Mouse (Mus musculus) stomach, embryonic 16.5 days (tissue): ENCODE measurements around the gene Rps18. TPM values are rescaled to one million over a fixed set of nuclear protein-coding genes. Genes with fewer than 3 reads are reported as not detected.

Experiments used
- ATAC-seq: fragments of 200-750 bp; cut with Nextera tagmentation; 2 replicates; pipeline ENCODE4 v1.8.0; 2017; ENCODE audit warnings: moderate number of reproducible peaks, moderate TSS enrichment; ENCODE audit not compliant: insufficient read depth, low FRiP score
- H3K27ac ChIP-seq: fragments of 300-500 bp; sonication (generic); 2 replicates; pipeline ENCODE4 v1.5.1; 2014; ENCODE audit warnings: low read length
- H3K27me3 ChIP-seq: fragments of 300-500 bp; sonication (generic); 2 replicates; pipeline ENCODE4 v1.6.1; 2014; ENCODE audit warnings: low read length, control low read depth, mixed read lengths; ENCODE audit not compliant: control insufficient read depth, insufficient read depth
- H3K36me3 ChIP-seq: fragments of 300-500 bp; sonication (generic); 2 replicates; pipeline ENCODE4 v1.6.1; 2014; ENCODE audit warnings: low read length; ENCODE audit not compliant: control insufficient read depth, insufficient read depth
- H3K4me1 ChIP-seq: fragments of 300-500 bp; sonication (generic); 2 replicates; pipeline ENCODE4 v1.6.1; 2014; ENCODE audit warnings: low read length, control low read depth, mixed read lengths; ENCODE audit not compliant: control insufficient read depth, insufficient read depth
- H3K4me2 ChIP-seq: fragments of 300-500 bp; sonication (generic); 2 replicates; pipeline ENCODE4 v1.6.1; 2014; ENCODE audit warnings: low read depth, low read length, mixed read lengths
- H3K4me3 ChIP-seq: fragments of 300-500 bp; sonication (generic); replicated peaks from 2 replicates; pipeline ENCODE4 v1.5.1; 2014; ENCODE audit warnings: mild to moderate bottlenecking, low read length
- H3K9ac ChIP-seq: fragments of 300-500 bp; sonication (generic); 2 replicates; pipeline ENCODE4 v1.6.1; 2014; ENCODE audit warnings: low read length
- H3K9me3 ChIP-seq: fragments of 300-500 bp; sonication (generic); replicated peaks from 2 replicates; pipeline ENCODE4 v1.6.1; 2016; ENCODE audit warnings: low read length, control low read depth; ENCODE audit not compliant: control insufficient read depth
- WGBS: fragments of 180-500 bp; shearing (Covaris S2); extraction: QIAGEN DNeasy Blood & Tissue Kit; methylation state at CpG from one replicate; pipeline ENCODE4 v1.1.7; 2014; 5-methylcytosine and 5-hydroxymethylcytosine counted together
- polyA plus RNA-seq: library from polyadenylated mRNA; unstranded; fragments of >200 nt; fragmentation: Nextera tagmentation; extraction: Ambion mirVana; gene quantifications from 2 replicates; pipeline ENCODE4 v1.2.1, GENCODE M21; 2015

The Rps18 gene
- polyA plus RNA-seq, 1 experiment from 2014 or later: 1,631 TPM

DNA sequence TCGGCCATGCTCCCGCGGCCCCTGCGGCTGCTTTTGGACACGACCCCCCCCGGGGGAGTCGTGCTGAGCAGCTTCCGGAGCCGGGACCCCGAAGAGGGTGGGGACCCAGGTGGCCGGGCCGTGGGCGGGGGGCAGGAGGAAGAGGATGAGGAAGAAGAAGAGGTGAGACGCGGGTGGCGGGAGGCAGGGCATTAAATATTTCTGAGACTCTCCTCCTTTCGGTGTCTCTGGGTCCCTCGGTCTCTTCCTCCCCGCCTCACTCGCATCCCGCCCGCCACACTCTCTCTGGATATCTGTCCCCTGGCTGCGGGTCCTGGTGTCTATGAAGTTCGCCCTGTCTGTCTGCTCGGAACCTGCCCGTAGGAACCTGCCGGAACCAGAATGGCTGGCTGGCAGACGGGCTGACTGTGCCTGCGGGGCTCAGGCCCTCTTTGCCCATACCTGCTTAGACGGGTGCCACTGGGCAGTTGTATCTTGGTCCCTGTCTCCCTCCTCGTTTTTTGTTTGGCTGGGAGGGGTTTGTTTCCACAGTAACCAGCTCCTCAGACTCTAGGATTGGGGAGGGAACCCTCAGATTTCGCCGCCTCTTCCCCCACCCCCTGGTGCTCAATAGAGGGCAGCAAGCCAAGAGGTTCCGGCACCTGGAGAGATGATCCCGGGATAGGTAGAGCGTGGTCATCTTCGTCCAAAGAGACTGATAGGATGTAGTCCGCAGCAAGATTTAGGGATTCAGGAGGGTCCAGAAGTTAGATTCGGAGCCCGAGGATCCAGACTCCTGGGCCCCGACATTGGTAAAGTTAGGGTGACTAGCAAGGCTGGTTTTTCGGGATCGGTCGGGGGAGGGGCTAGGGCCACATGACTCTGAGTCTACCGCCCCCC is 25.3 kb downstream of the Rps18 start:
- Histone ChIP-seq H3K4me2 (peak overlapping the region; percentile 68), H3K4me3 (peak overlapping the region; percentile 63), H3K27ac (peak overlapping the region; percentile 99), H3K9me3 (no peaks in the 10 kb centered on the region), H3K4me1 (peaks cover 19% of the 10 kb centered on the region), H3K36me3 (0 out of 2 replicates have a peak, but pooled peaks cover 3% of the 10 kb centered on the region), H3K27me3 (no peaks in the 10 kb centered on the region), H3K9ac (peak overlapping the region; percentile 82)
- WGBS: under 1% methylated on average over 42 of the region's 45 CpGs
- peak; percentile 19; the same call in 1 of the 2 replicates for ATAC-seq

DNA sequence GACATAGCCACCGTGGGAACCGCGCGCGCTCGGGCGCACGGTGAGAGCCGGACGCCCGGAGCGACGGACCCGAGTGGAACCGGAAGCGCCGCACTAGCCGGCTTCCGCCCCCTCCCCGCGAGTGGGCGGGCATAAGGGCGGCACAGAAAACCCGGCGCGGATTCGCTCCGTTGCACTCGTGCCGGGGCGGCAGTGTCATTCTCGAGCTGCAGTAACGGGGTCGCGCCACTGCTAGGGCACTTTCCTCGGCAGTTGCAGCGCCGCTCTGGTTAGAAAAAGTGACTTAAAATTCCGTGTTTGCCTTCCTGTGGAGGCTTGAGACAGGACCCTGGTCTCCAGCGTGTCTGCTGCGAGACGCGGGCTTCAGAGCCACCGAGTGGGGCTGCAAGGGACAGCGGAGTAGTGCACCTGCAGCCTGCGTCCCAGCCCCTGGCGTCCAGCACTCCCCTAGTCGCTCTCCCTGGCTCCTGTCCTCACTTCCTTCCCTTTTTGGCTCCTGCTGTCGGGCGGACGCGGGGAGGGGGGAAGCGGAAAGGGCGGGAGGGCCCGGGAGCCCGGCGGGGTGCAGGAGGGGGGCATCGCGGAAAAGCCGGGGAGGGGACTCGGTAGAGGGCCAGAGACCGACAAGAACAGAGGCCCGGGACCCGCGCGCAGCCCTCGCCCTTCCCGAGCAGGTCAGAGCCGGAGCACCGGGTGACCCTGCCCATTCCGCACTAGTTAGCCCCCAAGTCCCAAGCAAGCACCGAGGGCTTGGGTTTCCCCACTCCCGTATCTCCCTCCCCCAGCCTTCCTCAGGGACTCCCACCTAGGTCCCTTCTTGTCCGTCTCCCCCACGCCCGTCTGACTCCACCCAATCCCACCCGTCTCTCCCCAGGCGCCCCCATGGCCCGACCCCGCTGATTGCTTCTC is 26.2 kb downstream of the Rps18 start, which contains the start of gene Rgl2:
TSS of gene Rgl2 (plus strand) at position 173 of the 909 bp plus-strand sequence.
- under 1% methylated on average over 74 of the region's 80 CpGs for WGBS
- Histone ChIP-seq H3K9ac (peak within 1 kb of the TSS; percentile 82), H3K27ac (peak within 1 kb of the TSS; percentile 99), H3K4me2 (peak within 1 kb of the TSS; percentile 68), H3K27me3 (no peaks in the 10 kb centered on the region), H3K4me1 (peaks cover 19% of the 10 kb centered on the region), H3K9me3 (no peaks in the 10 kb centered on the region), H3K4me3 (peak within 1 kb of the TSS; percentile 63), H3K36me3 (no peaks in the 10 kb centered on the region)
- peak; percentile 89 for ATAC-seq

DNA sequence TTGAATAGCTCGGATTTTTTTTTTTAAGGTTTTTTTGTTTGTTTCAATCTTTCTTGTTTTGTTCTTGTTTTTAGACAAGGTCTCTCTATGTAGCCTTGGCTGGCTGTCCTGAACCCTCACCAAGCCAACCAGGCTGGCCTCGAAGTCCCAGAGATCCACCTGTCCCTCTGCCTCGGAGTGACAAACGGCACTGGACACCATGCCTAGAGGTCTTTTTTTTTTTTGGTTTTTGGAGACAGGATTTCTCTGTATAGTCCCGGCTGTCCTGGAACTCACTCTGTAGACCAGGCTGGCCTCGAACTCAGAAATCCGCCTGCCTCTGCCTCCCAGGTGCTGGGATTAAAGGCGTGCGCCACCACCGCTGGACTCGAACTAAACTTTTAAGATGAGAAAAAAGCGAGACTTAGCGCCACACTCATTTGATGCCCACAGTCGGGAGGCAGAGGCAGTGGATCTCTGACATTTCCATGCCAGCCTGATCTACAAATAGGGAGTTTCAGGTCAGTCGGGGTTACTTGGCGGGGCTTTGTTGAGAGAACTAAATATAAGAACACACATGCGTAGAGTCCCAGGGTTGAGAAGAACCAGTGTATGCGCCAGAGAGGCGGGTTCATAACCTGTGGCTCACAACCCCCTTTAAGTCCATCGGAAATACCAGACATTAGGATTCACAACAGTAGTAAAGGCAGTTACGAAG is 27.4 kb downstream of the Rps18 start:
- Histone ChIP-seq H3K9ac (peak overlapping the region; percentile 82), H3K4me1 (peaks cover 19% of the 10 kb centered on the region), H3K4me3 (peak overlapping the region; percentile 63), H3K4me2 (peak overlapping the region; percentile 68), H3K27me3 (no peaks in the 10 kb centered on the region), H3K36me3 (no peaks in the 10 kb centered on the region), H3K9me3 (no peaks in the 10 kb centered on the region), H3K27ac (no peak overlapping the region)
- ATAC-seq: no peak
- 58% methylated on average over 21 of the region's 21 CpGs for WGBS

DNA sequence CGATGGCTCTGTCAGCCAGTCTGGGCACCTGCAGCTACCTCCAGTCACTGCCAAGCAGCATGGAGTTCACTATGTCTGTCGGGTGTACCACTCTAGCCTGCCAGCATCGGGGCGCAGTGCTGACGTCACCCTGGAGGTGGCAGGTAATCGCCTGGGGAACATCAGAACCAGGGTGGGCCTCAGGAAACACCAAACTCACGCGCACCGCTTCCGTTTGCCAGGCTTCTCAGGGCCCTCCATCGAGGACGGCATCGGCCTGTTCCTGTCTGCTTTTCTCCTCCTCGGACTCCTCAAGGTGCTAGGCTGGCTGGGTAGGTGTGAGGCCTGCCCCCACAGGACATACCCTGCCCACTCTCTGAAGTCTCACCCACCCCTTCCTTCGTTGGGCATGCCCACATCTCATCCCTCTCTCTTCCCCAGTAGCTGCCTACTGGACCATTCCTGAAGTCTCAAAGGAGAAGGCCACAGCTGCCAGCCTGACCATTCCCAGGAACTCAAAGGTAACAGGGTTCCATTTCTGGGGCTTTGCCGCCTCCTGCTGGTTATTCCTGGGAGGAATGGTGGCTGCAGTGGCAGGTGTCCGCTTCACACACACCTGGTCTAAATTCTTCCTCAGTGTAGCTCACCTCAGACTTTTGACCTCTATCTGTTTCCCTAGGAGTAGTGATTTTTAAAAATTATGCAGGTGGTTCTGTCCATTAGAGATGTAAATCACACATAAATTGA is 29.4 kb downstream of the Rps18 start:
- H3K9me3 ChIP-seq: no peaks in the 10 kb centered on the region
- no peaks in the 10 kb centered on the region for H3K36me3 ChIP-seq
- H3K4me2 ChIP-seq: no peak overlapping the region
- WGBS: 74% methylated on average over 17 of the region's 17 CpGs
- H3K4me1 ChIP-seq: peaks cover 17% of the 10 kb centered on the region
- H3K27me3 ChIP-seq: no peaks in the 10 kb centered on the region
- no peak overlapping the region for H3K9ac ChIP-seq
- H3K27ac ChIP-seq: no peak overlapping the region
- ATAC-seq: no peak
- no peak overlapping the region for H3K4me3 ChIP-seq

DNA sequence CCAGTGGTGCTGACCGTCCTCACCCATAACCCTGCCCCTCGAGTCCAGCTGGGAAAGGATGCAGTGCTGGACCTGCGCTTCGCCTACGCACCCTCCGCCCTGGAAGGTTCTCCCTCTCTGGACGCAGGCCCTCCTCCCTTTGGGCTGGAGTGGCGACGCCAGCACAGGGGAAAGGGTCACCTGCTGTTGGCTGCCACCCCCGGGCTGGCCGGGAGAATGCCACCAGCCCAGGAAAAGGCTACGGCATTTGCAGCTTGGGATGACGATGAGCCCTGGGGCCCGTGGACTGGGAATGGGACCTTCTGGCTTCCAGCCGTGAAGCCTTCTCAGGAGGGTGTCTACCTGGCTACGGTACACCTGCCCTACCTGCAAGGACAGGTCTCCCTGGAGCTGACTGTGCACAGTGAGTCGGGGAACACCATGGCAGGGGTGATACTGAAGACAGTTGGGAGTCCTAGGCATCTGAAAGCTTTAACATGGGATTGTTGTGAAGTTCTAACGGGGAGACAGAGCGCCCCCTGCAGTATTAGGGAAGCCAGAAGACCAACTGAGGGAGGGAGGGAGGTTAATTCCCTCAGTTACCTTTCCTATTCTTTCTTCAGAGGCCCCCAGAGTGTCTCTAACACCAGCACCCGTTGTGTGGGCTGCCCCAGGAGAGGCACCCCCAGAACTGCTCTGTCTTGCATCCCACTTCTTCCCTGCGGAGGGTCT is 30.2 kb downstream of the Rps18 start:
- no peak for ATAC-seq
- Histone ChIP-seq H3K27ac (no peak overlapping the region), H3K9ac (no peak overlapping the region), H3K36me3 (no peaks in the 10 kb centered on the region), H3K4me3 (no peak overlapping the region), H3K27me3 (no peaks in the 10 kb centered on the region), H3K9me3 (no peaks in the 10 kb centered on the region), H3K4me1 (peaks cover 10% of the 10 kb centered on the region), H3K4me2 (no peak overlapping the region)
- 82% methylated on average over 21 of the region's 21 CpGs for WGBS

DNA sequence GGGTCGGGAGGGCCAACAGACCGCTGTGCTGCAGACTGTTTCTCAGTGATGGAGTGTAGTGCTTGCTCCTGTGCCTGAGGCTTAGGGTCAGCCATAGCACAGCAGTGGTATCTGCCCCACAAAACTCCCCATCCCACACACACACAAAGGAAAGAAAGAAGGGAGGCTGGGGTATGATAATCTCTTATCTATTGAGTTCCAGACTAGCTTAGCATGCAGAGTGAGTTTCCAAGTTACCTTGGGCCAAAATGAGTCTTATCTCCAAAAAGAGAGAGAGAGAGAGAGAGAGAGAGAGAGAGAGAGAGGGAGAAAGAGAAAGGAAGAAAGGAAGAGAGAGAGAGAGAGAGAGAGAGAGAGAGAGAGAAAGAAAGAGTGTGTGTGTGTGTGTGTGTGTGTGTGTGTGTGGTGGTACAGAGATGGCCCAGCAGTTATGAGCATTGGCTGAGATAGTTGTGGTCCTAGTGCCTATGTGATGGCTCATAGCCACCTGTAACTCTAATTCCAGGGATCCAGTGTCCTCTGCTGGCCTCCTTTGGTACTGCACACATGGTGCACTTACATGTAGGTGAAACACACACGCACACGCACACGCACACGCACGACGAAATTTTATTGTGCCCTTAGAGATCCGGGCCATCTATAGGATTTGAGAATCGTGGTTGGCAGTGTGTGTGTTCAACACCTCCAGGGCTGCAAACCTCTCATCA is 31.1 kb downstream of the Rps18 start:
- no peak for ATAC-seq
- no peak overlapping the region for H3K27ac ChIP-seq
- no peaks in the 10 kb centered on the region for H3K27me3 ChIP-seq
- H3K4me1 ChIP-seq: peaks cover 10% of the 10 kb centered on the region
- 88% methylated on average over 10 of the region's 10 CpGs for WGBS
- no peak overlapping the region for H3K4me3 ChIP-seq
- H3K36me3 ChIP-seq: no peaks in the 10 kb centered on the region
- no peak overlapping the region for H3K4me2 ChIP-seq
- H3K9me3 ChIP-seq: no peaks in the 10 kb centered on the region
- H3K9ac ChIP-seq: no peak overlapping the region

DNA sequence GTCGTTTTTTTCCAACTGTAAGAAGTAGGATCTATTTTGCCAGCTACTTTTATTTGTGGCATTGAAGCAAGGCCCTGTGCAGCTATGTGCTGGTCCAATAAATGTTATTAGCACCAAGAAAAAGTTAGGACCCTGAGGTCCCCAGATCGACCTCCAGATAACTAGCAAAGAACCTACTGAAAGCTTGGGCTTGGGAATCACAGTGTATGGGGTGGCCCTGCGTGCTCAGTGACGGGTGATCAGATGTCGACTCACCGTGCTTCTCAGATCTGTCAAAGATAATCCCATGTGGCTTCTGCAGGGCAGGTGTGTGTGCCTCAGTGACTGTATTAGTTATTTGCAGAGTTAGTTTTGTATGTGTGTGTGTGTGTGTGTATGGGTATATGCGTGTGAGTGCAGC is 34.4 kb downstream of the Rps18 start:
- no peak for ATAC-seq
- no peaks in the 10 kb centered on the region for H3K27me3 ChIP-seq
- H3K27ac ChIP-seq: no peak overlapping the region
- H3K9ac ChIP-seq: no peak overlapping the region
- H3K36me3 ChIP-seq: 0 out of 2 replicates have a peak, but pooled peaks cover 4% of the 10 kb centered on the region
- no peak overlapping the region for H3K4me3 ChIP-seq
- WGBS: 83% methylated on average over 7 of the region's 7 CpGs
- H3K4me2 ChIP-seq: no peak overlapping the region
- no peaks in the 10 kb centered on the region for H3K9me3 ChIP-seq
- peaks cover 18% of the 10 kb centered on the region for H3K4me1 ChIP-seq
